Mouse (Mus musculus): ENCODE results near the gene Sytl5.

Gene Sytl5

GRCm38 (mm10) chrX:9885322-9885721 is at the start of gene Sytl5:
TSS of gene Sytl5 (plus strand) at chrX:9885622.
- no peak for DNase-seq (ENCODE audit: low spot score in 2 of 2)

DNA sequence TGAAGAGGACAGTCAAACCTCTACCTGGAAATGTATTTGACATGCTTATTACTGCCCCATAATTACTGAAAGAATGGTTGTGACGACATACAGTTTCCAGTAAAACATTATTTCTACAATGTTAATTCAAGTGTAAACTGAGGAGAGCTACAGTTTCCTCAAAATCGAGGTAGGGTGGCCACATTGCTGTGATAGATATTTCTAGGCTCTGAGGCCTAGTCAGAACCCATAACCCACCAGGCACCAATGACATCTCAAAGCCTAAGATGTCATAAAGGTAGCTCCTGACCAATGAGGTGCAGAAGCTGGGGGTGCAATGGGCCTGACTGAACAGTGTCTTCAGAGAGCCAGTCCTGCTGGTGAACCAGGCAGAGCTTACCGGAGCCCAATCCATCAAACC is 38.8 kb upstream of the Sytl5 start, which contains the start of gene Hypm:
TSS of gene Hypm (plus strand) at position 301 of the 400 bp plus-strand sequence.
- no peak for DNase-seq (ENCODE audit: low spot score in 2 of 2)

GRCm38 (mm10) chrX:9849403-9849802 is 36.0 kb upstream of the Sytl5 start, which contains the start of gene H2al3:
TSS of gene H2al3 (plus strand) at chrX:9849703.
- no peak for DNase-seq (ENCODE audit: low spot score in 2 of 2)

DNA sequence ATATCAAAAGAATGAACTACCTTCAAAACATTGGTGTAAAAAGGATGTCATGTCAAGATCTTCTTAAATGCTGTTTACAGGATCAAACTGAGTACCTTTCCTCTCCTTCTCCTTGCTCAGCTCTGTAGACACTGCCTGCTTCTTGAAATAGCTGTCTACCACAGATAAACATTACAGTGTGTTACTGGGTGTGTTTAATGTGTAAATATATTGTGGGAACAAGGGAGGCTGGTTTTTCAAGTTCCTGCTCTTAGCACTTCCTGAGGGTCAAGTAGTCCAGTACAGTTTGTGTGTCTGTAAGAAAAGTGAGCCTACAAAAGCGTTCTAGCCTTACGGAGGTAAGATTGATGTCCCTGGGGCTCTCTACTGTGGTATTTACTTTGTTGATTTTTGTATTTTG is 23.6 kb upstream of the Sytl5 start:
- DNase-seq (ENCODE audit: low spot score in 2 of 2): no peak

DNA sequence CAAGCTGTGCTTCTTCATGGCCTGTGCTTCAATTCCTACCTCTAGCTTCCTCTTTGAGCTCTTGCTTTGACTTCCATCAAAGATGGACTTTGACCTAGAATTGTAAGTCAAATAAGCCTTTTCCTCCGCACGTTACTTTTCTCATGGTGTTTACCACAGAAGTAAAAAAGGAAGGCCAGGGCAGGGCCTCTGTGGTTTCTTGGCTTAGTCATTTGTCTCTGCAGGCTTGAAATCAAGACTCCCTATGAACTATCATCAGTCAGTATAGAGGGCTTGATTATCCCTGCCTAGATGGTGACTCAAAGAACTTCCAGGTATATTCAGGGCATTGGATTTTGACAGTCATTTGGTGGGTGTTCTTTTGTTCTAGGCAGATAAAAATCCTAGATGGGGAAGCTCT is 9.9 kb upstream of the Sytl5 start:
- no peak for DNase-seq (ENCODE audit: low spot score in 2 of 2)

- DNase-seq (ENCODE audit: low spot score in 2 of 2): no peak
Observed at GRCm38 (mm10) chrX:9909572-9909971, 24.1 kb downstream of the Sytl5 start.

DNA sequence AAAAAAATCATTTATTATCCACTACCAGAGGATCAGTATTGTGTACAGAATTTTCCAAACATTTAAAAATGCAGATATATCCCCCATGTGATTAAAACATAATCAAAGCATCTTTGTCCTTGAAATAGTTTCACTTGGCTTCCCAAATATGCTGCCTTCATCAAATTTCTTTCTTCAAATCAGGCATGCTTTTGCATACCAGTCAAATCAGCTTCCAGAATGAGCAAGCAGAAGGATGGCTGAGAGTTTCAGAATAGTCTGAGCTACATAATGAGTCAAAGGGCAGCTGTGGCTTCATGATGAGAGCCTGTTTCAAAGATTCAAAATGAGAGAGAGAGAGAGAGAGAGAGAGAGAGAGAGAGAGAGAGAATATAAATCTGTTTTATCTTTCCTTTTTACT is 48.4 kb downstream of the Sytl5 start:
- no peak for DNase-seq (ENCODE audit: low spot score in 2 of 2)

GRCm38 (mm10) chrX:9984094-9984669 is 98.8 kb downstream of the Sytl5 start:
- DNase-seq (ENCODE audit: low spot score in 2 of 2): no peak

DNA sequence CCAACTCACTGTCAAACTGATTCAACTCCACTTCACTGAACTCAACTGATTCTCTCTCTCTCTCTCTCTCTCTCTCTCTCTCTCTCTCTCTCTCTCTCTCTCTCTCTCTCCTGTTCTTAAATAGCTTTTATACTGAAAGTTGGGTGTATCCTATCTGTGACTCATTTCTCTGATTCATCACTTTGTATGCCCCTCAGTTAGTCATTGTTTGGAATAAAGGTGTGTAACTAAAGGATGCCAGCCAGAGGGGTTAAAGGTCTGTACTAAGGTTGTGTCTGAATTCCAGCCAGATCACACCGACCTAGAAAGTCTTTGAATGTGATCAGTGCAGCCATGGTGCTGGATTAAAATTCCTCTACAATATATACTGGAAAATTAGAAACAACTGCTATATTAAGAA is 115.3 kb downstream of the Sytl5 start:
- no peak for DNase-seq (ENCODE audit: low spot score in 2 of 2)

DNA sequence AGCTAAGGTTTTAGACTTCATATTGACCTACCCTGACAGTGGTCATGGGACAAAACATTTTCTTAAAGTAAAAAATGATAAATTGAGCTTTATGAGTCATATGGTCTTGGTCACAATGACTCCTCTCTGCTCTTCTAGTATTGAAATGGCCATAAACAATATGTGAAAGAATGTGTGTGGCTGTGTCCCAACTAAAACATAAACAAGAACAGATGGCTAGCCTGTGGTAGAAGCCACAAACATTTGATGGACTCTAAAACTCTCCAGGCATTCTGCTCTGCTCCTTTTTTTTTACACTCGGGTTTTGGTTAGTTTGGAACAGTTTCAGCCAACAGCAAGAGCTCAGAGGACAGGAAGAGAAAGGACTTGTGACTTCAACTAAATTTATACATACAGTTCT is 120.5 kb downstream of the Sytl5 start:
- DNase-seq (ENCODE audit: low spot score in 2 of 2): no peak

DNA sequence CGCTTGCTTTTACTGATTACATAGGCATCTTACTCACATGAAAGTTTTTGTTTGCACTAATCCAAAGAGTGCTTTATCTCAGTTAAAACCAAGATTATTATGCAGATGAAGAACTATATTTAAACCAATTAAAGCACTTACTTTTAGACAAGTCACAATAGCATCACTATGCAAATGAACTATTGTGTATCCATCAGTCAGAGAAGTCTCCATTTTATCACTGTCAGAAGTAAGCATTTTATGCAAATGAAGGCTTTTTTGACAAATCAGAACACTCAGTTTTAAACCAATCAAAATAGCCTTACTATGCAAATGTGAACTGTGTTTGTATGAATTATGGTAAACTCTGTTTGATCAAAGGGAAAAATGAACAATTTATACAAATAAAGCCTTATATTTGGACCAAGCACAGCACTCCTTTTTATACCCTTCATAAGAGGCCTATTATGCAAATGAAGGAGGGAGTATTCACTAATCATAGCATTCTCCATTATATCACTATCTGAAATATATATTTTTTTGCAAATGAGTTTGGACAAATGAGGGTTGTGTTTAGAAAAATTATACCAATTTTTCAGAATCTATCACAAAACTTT is 122.4 kb downstream of the Sytl5 start:
- no peak for DNase-seq (ENCODE audit: low spot score in 2 of 2)

DNA sequence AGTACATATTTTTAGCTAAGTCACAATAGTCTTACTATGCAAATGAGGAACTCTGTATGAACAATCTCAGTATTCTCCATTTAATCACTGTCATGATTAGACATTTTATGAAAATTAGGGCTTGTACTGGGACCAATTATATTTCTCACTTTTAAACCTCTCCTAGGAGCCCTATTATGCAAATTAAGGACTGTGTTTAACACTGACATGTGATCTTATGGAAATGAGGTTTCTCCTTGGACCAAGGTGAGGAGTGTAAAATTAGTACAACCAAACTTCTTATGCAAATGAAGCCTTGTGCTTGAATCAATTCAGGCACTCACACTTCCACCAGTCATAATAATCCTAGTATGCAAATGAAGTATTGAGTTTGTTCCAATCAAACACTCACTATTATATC is 124.8 kb downstream of the Sytl5 start:
- DNase-seq (ENCODE audit: low spot score in 2 of 2): no peak

DNA sequence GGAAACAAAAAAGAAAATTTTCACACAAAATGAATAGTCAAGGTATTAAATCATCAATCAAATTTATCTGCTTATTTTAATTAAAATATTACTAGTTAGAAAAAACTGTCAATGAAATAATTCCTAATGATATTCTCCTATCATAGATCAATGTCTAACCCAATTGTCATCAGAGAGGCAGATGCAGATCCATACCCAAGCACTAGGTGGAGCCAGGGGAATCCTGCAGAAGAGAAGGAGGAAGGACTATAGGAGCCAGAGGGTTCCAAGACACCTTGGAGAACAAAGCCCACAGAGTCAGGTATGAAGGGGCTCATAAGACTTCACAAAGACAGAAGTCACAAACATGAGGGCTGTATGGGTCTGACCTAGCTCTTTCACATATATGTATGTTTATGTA is 149.2 kb downstream of the Sytl5 start:
- DNase-seq (ENCODE audit: low spot score in 2 of 2): no peak
